Mouse (Mus musculus) activated CD4-positive, CD25-positive, alpha-beta regulatory T cell, adult 9 weeks (primary cell): ENCODE measurements around the gene Nipal4. TPM values are rescaled to one million over a fixed set of nuclear protein-coding genes. Genes with fewer than 3 reads are reported as not detected.

Source experiments
- polyA plus RNA-seq: library from polyadenylated mRNA; unstranded; fragments of 100-300 nt; shearing (Covaris generic); gene quantifications from one replicate; pipeline ENCODE4 v1.2.1, GENCODE M21; 2017

Nipal4 gene
- polyA plus RNA-seq = 0.28 TPM

DNA sequence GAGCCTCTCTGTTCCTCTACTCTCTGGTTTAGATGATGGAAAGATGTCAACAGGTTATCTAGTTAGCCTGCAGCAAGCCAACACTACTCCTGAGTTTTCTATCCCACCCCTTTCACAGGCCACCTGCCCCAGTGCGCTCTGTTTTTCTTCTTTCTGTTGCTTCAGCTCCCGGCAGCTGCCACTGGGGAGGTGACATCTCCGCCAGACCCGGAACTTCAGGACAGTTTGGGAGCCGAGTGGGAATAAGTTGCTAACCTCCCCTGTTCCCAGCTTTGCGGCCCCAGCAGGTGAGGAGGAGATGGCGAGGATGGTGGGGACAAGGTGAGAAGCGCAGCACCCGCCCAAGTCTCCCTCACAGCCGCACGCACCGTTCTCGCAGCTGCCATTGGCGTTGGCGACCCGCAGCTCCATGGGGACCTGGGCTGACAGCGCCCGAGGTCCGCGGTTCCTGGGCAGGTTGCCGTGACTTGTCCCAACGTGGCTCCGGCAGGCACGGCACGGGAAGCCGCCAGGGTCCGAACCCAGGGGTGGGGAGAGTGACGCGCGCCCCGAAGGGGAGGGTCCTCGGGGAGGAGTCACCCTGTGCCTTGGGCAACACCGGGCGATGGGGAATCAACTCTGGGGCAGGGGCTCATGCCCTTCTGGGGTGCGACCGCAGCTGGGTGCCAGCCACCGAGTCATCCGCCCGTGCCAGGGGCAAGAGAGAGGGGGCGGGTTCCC, at the start of gene Nipal4:
Gene Nipal4, minus strand, starts transcription at position 643 of the 720 bp plus-strand sequence.

Other genes with a start within 250 kb of the Nipal4 start
- 1.5 TPM for gene Lsm11, start 221.6 kb downstream of the Nipal4 start, polyA plus RNA-seq
- gene Thg1l, start 211.0 kb downstream of the Nipal4 start, polyA plus RNA-seq = 6.3 TPM
- not detected for gene Sox30, start 186.2 kb downstream of the Nipal4 start, polyA plus RNA-seq
- gene Gm12166, start 114.2 kb downstream of the Nipal4 start, polyA plus RNA-seq = 8.8 TPM
- 64.5 TPM for gene Adam19, start 110.5 kb downstream of the Nipal4 start, polyA plus RNA-seq
- 0.87 TPM for gene Fndc9, start 69.0 kb upstream of the Nipal4 start, polyA plus RNA-seq
- 189 TPM for gene Cyfip2, start 146.4 kb upstream of the Nipal4 start, polyA plus RNA-seq
- 285 TPM for gene Itk, start 223.0 kb upstream of the Nipal4 start, polyA plus RNA-seq
- 1.8 TPM for gene Fam71b, start 230.1 kb upstream of the Nipal4 start, polyA plus RNA-seq